Mouse (Mus musculus): Measurements from ENCODE around the gene Gjc3.

Gene Gjc3

GRCm38 (mm10) chr5:137909564-137910262 lies 53.2 kb downstream of the Gjc3 start:
- no peak for DNase-seq (ENCODE audit: low spot score in 2 of 2)

Measured in frontal cortex, postnatal 25 days (tissue).